Mouse (Mus musculus) ovary, adult 10 weeks (tissue): ENCODE data around the gene Adat1. TPM values are rescaled to one million over a fixed set of nuclear protein-coding genes. Genes with fewer than 3 reads are reported as not detected.

Source experiments
- polyA plus RNA-seq: library from polyadenylated mRNA; stranded (reverse); fragments of 350-450 nt; fragmentation: Illumina TruSeq; extraction: RNeasy Lipid Tissue Mini Kit (QIAGEN cat#74804); gene quantifications from one replicate; pipeline ENCODE4 v1.2.3, GENCODE M21; 2014

The Adat1 gene
- 2.3 TPM for polyA plus RNA-seq

GRCm38 (mm10) chr8:111992013-111992702 is at the start of gene Adat1:
Gene Adat1 (minus strand): TSS chr8:111992302.

GRCm38 (mm10) chr8:112014936-112015335 is 22.8 kb upstream of the Adat1 start, which contains the start of gene Gm6793:
Gene Gm6793 (minus strand): TSS chr8:112015036.

GRCm38 (mm10) chr8:112010997-112011815 is 19.1 kb upstream of the Adat1 start, which contains the start of the genes Kars and Terf2ip:
Gene Kars (minus strand): TSS chr8:112011323.
Gene Terf2ip (plus strand): TSS chr8:112011398.

GRCm38 (mm10) chr8:111940171-111941100 is 51.7 kb downstream of the Adat1 start, which contains the start of gene Gabarapl2:
Gene Gabarapl2 (plus strand): TSS chr8:111940703.

GRCm38 (mm10) chr8:111933348-111934076 is 58.6 kb downstream of the Adat1 start, which contains the start of gene Tmem231:
Gene Tmem231 (minus strand): TSS chr8:111933881.

Other genes starting within 250 kb of the Adat1 start
- gene Bcar1, start 248.5 kb downstream of the Adat1 start, polyA plus RNA-seq, result 0.17 TPM
- 211 TPM for gene Cfdp1, start 138.0 kb downstream of the Adat1 start, polyA plus RNA-seq
- gene Tmem170, start 115.6 kb downstream of the Adat1 start, polyA plus RNA-seq, result 14.3 TPM
- not detected for gene Chst5, start 81.9 kb downstream of the Adat1 start, polyA plus RNA-seq
- gene Tmem231, start 58.4 kb downstream of the Adat1 start, polyA plus RNA-seq, result 7.2 TPM
- gene Gabarapl2, start 51.6 kb downstream of the Adat1 start, polyA plus RNA-seq, result 116 TPM
- gene Kars, start 19.0 kb upstream of the Adat1 start, polyA plus RNA-seq, result 39.1 TPM
- 35.0 TPM for gene Terf2ip, start 19.1 kb upstream of the Adat1 start, polyA plus RNA-seq
- gene Gm6793, start 22.7 kb upstream of the Adat1 start, polyA plus RNA-seq, result 0.68 TPM